Mouse (Mus musculus): ENCODE measurements around the gene 1500009L16Rik. TPM values are rescaled to one million over a fixed set of nuclear protein-coding genes. Genes with fewer than 3 reads are reported as not detected.

1500009L16Rik gene
- polyA plus RNA-seq, 1 experiment: not detected

- H3K9me3 ChIP-seq (ENCODE audit: control insufficient read depth, low read length): peaks cover 25% of the 10 kb centered on the region
- no peaks in the 10 kb centered on the region for H3K4me1 ChIP-seq (ENCODE audit: control insufficient read depth)
- no peaks in the 10 kb centered on the region for H3K27me3 ChIP-seq (ENCODE audit: control insufficient read depth)
- no peaks in the 10 kb centered on the region for H3K36me3 ChIP-seq (ENCODE audit: control insufficient read depth)
- H3K4me3 ChIP-seq (replicated peaks): no peak overlapping the region
- no peak for TF ChIP-seq TAL1 (IDR thresholded peaks at IDR 0.05; ENCODE audit: low read length)
- no peak for TF ChIP-seq GATA1 (IDR thresholded peaks at IDR 0.05; ENCODE audit: low read length)
Measured at GRCm38 (mm10) chr10:83781854-83782253, 59.2 kb downstream of the 1500009L16Rik start.

- no peak for TF ChIP-seq GATA1 (IDR thresholded peaks at IDR 0.05; ENCODE audit: low read length)
- TF ChIP-seq TAL1 (IDR thresholded peaks at IDR 0.05; ENCODE audit: low read length): no peak
Measured at GRCm38 (mm10) chr10:83782371-83783120, 59.9 kb downstream of the 1500009L16Rik start.

GRCm38 (mm10) chr10:83785003-83785402 is 62.3 kb downstream of the 1500009L16Rik start:
- peaks cover 11% of the 10 kb centered on the region for H3K9me3 ChIP-seq (ENCODE audit: control insufficient read depth, low read length)
- H3K4me1 ChIP-seq (ENCODE audit: control insufficient read depth): no peaks in the 10 kb centered on the region
- H3K36me3 ChIP-seq (ENCODE audit: control insufficient read depth): no peaks in the 10 kb centered on the region
- TF ChIP-seq GATA1 (IDR thresholded peaks at IDR 0.05; ENCODE audit: low read length) (no peak), TAL1 (IDR thresholded peaks at IDR 0.05; ENCODE audit: low read length) (no peak)
- no peak overlapping the region for H3K4me3 ChIP-seq (replicated peaks)
- H3K27me3 ChIP-seq (ENCODE audit: control insufficient read depth): no peaks in the 10 kb centered on the region

More at GRCm38 (mm10) chr10:83782371-83783120, 59.9 kb downstream of the 1500009L16Rik start:
- Histone ChIP-seq H3K4me3 (replicated peaks) (no peak overlapping the region), H3K36me3 (ENCODE audit: control insufficient read depth) (no peaks in the 10 kb centered on the region), H3K9me3 (ENCODE audit: control insufficient read depth, low read length) (peaks cover 25% of the 10 kb centered on the region), H3K27me3 (ENCODE audit: control insufficient read depth) (no peaks in the 10 kb centered on the region), H3K4me1 (ENCODE audit: control insufficient read depth) (no peaks in the 10 kb centered on the region)

- H3K36me3 ChIP-seq (ENCODE audit: control insufficient read depth): no peaks in the 10 kb centered on the region
- H3K4me3 ChIP-seq (replicated peaks): no peak overlapping the region
- no peaks in the 10 kb centered on the region for H3K27me3 ChIP-seq (ENCODE audit: control insufficient read depth)
- peaks cover 9% of the 10 kb centered on the region; the same call in 1 of the 2 replicates for H3K9me3 ChIP-seq (ENCODE audit: control insufficient read depth, low read length)
- no peaks in the 10 kb centered on the region for H3K4me1 ChIP-seq (ENCODE audit: control insufficient read depth)
- TF ChIP-seq GATA1 (IDR thresholded peaks at IDR 0.05; ENCODE audit: low read length): no peak
- no peak for TF ChIP-seq TAL1 (IDR thresholded peaks at IDR 0.05; ENCODE audit: low read length)
Measured at GRCm38 (mm10) chr10:83785627-83786392, 63.1 kb downstream of the 1500009L16Rik start.

GRCm38 (mm10) chr10:83795088-83795487 is 72.4 kb downstream of the 1500009L16Rik start:
- no peak for TF ChIP-seq GATA1 (IDR thresholded peaks at IDR 0.05; ENCODE audit: low read length)
- H3K4me3 ChIP-seq (replicated peaks): no peak overlapping the region
- H3K27me3 ChIP-seq (ENCODE audit: control insufficient read depth): no peaks in the 10 kb centered on the region
- no peaks in the 10 kb centered on the region for H3K36me3 ChIP-seq (ENCODE audit: control insufficient read depth)
- no peaks in the 10 kb centered on the region for H3K4me1 ChIP-seq (ENCODE audit: control insufficient read depth)
- no peaks in the 10 kb centered on the region for H3K9me3 ChIP-seq (ENCODE audit: control insufficient read depth, low read length)

GRCm38 (mm10) chr10:83795500-83795899 is 72.8 kb downstream of the 1500009L16Rik start:
- TF ChIP-seq GATA1 (IDR thresholded peaks at IDR 0.05; ENCODE audit: low read length) (no peak), TAL1 (IDR thresholded peaks at IDR 0.05; ENCODE audit: low read length) (no peak)
- no peaks in the 10 kb centered on the region for H3K4me1 ChIP-seq (ENCODE audit: control insufficient read depth)
- no peaks in the 10 kb centered on the region for H3K36me3 ChIP-seq (ENCODE audit: control insufficient read depth)
- no peaks in the 10 kb centered on the region for H3K27me3 ChIP-seq (ENCODE audit: control insufficient read depth)
- H3K4me3 ChIP-seq (replicated peaks): no peak overlapping the region
- no peaks in the 10 kb centered on the region for H3K9me3 ChIP-seq (ENCODE audit: control insufficient read depth, low read length)

GRCm38 (mm10) chr10:83804021-83804420 is 81.4 kb downstream of the 1500009L16Rik start:
- Histone ChIP-seq H3K4me1 (ENCODE audit: control insufficient read depth) (no peaks in the 10 kb centered on the region), H3K36me3 (ENCODE audit: control insufficient read depth) (no peaks in the 10 kb centered on the region), H3K9me3 (ENCODE audit: control insufficient read depth, low read length) (no peaks in the 10 kb centered on the region), H3K4me3 (replicated peaks) (no peak overlapping the region), H3K27me3 (ENCODE audit: control insufficient read depth) (no peaks in the 10 kb centered on the region)
- TF ChIP-seq GATA1 (IDR thresholded peaks at IDR 0.05; ENCODE audit: low read length): no peak
- no peak for TF ChIP-seq TAL1 (IDR thresholded peaks at IDR 0.05; ENCODE audit: low read length)

- no peaks in the 10 kb centered on the region for H3K36me3 ChIP-seq (ENCODE audit: control insufficient read depth)
- no peak for TF ChIP-seq GATA1 (IDR thresholded peaks at IDR 0.05; ENCODE audit: low read length)
- TF ChIP-seq TAL1 (IDR thresholded peaks at IDR 0.05; ENCODE audit: low read length): no peak
- no peaks in the 10 kb centered on the region for H3K4me1 ChIP-seq (ENCODE audit: control insufficient read depth)
- H3K4me3 ChIP-seq (replicated peaks): no peak overlapping the region
- no peaks in the 10 kb centered on the region for H3K27me3 ChIP-seq (ENCODE audit: control insufficient read depth)
- no peaks in the 10 kb centered on the region for H3K9me3 ChIP-seq (ENCODE audit: control insufficient read depth, low read length)
Measured at GRCm38 (mm10) chr10:83805201-83805718, 82.6 kb downstream of the 1500009L16Rik start.

GRCm38 (mm10) chr10:83807251-83807650 is 84.6 kb downstream of the 1500009L16Rik start:
- H3K27me3 ChIP-seq (ENCODE audit: control insufficient read depth): no peaks in the 10 kb centered on the region
- H3K4me3 ChIP-seq (replicated peaks): no peak overlapping the region
- no peaks in the 10 kb centered on the region for H3K9me3 ChIP-seq (ENCODE audit: control insufficient read depth, low read length)
- H3K4me1 ChIP-seq (ENCODE audit: control insufficient read depth): no peaks in the 10 kb centered on the region
- TF ChIP-seq GATA1 (IDR thresholded peaks at IDR 0.05; ENCODE audit: low read length) (no peak), TAL1 (IDR thresholded peaks at IDR 0.05; ENCODE audit: low read length) (no peak)
- no peaks in the 10 kb centered on the region for H3K36me3 ChIP-seq (ENCODE audit: control insufficient read depth)

Other genes starting within 250 kb of the 1500009L16Rik start
- gene Aldh1l2, start 188.7 kb upstream of the 1500009L16Rik start, polyA plus RNA-seq (2012): not detected in 2 replicates
- gene Washc4, start 179.1 kb upstream of the 1500009L16Rik start, polyA plus RNA-seq (2012): not detected in 2 replicates
- gene Appl2, start 74.1 kb upstream of the 1500009L16Rik start, polyA plus RNA-seq (2012): 0.04 and 0.13 TPM in 2 replicates

Measured in erythroblast, embryonic 14.5 days (primary cell).